Comparison of ENCODE assay signal across 8 mouse cellular contexts in genomic region chr17:34121172-34121878, GRCm38 (mm10). TPM values are rescaled to one million over a fixed set of nuclear protein-coding genes. Genes with fewer than 3 reads are reported as not detected.
DNase-seq lines count a peak whose midpoint lies in the region; ATAC-seq lines count a peak whose summit lies in the region.

No protein-coding gene starts in this region.

- peaks cover 5% of the 10 kb centered on the region; the same call in 1 of the 2 replicates for H3K36me3 ChIP-seq in midbrain, embryonic 16.5 days (ENCODE audit: control insufficient read depth, insufficient read depth, low read length)

- peaks cover 29% of the 10 kb centered on the region for H3K4me1 ChIP-seq in midbrain, embryonic 16.5 days (ENCODE audit: control insufficient read depth, insufficient read depth, low read length)

- H3K27me3 ChIP-seq in midbrain, embryonic 16.5 days (ENCODE audit: control insufficient read depth, insufficient read depth, low read depth, low read length), result no peaks in the 10 kb centered on the region

- H3K9me3 ChIP-seq in midbrain, embryonic 16.5 days (replicated peaks; ENCODE audit: control insufficient read depth, low read length, poor library complexity, severe bottlenecking), result no peaks in the 10 kb centered on the region

- H3K4me3 ChIP-seq in midbrain, embryonic 16.5 days (ENCODE audit: low read depth, low read length), result peak overlapping the region; percentile 88

- intact Hi-C loops in gastrocnemius, postnatal 36 days (cut with DNase I), result no loop called here
- intact Hi-C loops in left cerebral cortex, postnatal 4 days (cut with DNase I), result no loop called here

- 0% methylated on average over 32 of the region's 35 CpGs for WGBS in midbrain, embryonic 16.5 days

- peak overlapping the region; percentile 100 for H3K27ac ChIP-seq in midbrain, embryonic 16.5 days (ENCODE audit: low read length)

- peak overlapping the region; percentile 99 for H3K9ac ChIP-seq in midbrain, embryonic 16.5 days (ENCODE audit: low read depth, low read length)

- DNase-seq in adrenal gland, adult 2 months, result peak; percentile 95
- peak; percentile 85 for DNase-seq in embryo, embryonic 10.5 days (ENCODE audit: low spot score)
- DNase-seq in gastrocnemius, postnatal 36 days, result peak; percentile 87
- peak; percentile 92 for DNase-seq in kidney, adult 11 months
- peak; percentile 83 for DNase-seq in left cerebral cortex, postnatal 4 days
- peak; percentile 70 to 77 for DNase-seq in spleen, postnatal 10 days (ENCODE audit: low spot score in 2 of 2)

- peak overlapping the region; percentile 84 for H3K4me2 ChIP-seq in midbrain, embryonic 16.5 days (ENCODE audit: low read length)

- peak; percentile 18 for ATAC-seq in midbrain, embryonic 16.5 days
- ATAC-seq in erythroid progenitor cell, adult 5-6 weeks (replicated peaks; ENCODE audit: low FRiP score, poor library complexity, severe bottlenecking), result no peak

RNA-seq across cellular contexts. Expression of gene Brd2, which starts 1.1 kb away (rescaled TPM):
- 100 to 1,000 TPM; 173 to 286 TPM for total RNA-seq in adrenal gland, adult 2 months (2021)
- 103 and 104 TPM in 2 replicates for polyA plus RNA-seq in adrenal gland, adult 2 months (2012; rRNA removed)
- 10 to 100 TPM; 63.2 to 74.1 TPM for total RNA-seq in gastrocnemius, postnatal 36 days (2021)
- 100 to 1,000 TPM; 247 to 267 TPM for total RNA-seq in left cerebral cortex, postnatal 4 days (2021)
- 117 and 126 TPM in 2 replicates for polyA plus RNA-seq in midbrain, embryonic 16.5 days (2015; fragmentation: Nextera tagmentation; extraction: Ambion mirVana)
- total RNA-seq in erythroid progenitor cell, adult 5-6 weeks (2015; ENCODE audit: low replicate concordance), result 199 and 208 TPM in 2 replicates
- total RNA-seq in erythroid progenitor cell, adult 5-6 weeks (2017; ENCODE audit: low replicate concordance), result 191 and 208 TPM in 2 replicates

RNA-seq across cellular contexts. Expression of gene H2-DMa, which starts 2.0 kb away (rescaled TPM):
- 10 to 100 TPM; 14.4 to 18.9 TPM for total RNA-seq in adrenal gland, adult 2 months (2021)
- 24.2 and 27.4 TPM in 2 replicates for polyA plus RNA-seq in adrenal gland, adult 2 months (2012; rRNA removed)
- total RNA-seq in gastrocnemius, postnatal 36 days (2021), result 1 to 10 TPM; 3.6 to 4.9 TPM
- 10 to 100 TPM; 19.5 to 20.5 TPM for total RNA-seq in left cerebral cortex, postnatal 4 days (2021)
- polyA plus RNA-seq in midbrain, embryonic 16.5 days (2015; fragmentation: Nextera tagmentation; extraction: Ambion mirVana), result 22.5 and 22.7 TPM in 2 replicates
- 14.4 and 17.2 TPM in 2 replicates for total RNA-seq in erythroid progenitor cell, adult 5-6 weeks (2015; ENCODE audit: low replicate concordance)
- total RNA-seq in erythroid progenitor cell, adult 5-6 weeks (2017; ENCODE audit: low replicate concordance), result 12.3 and 20.4 TPM in 2 replicates

RNA-seq across cellular contexts. Expression of gene H2-DMb2, which starts 21.8 kb away (rescaled TPM):
- total RNA-seq in adrenal gland, adult 2 months (2021), result 1 to 10 TPM; 2.0 to 3.4 TPM
- polyA plus RNA-seq in adrenal gland, adult 2 months (2012; rRNA removed), result 1.3 and 2.3 TPM in 2 replicates
- total RNA-seq in gastrocnemius, postnatal 36 days (2021), result under 1 TPM; 0.35 to 0.48 TPM
- under 1 TPM; 0.34 to 0.40 TPM for total RNA-seq in left cerebral cortex, postnatal 4 days (2021)
- polyA plus RNA-seq in midbrain, embryonic 16.5 days (2015; fragmentation: Nextera tagmentation; extraction: Ambion mirVana), result 0.49 and 0.53 TPM in 2 replicates
- 3.2 and 4.6 TPM in 2 replicates for total RNA-seq in erythroid progenitor cell, adult 5-6 weeks (2015; ENCODE audit: low replicate concordance)
- total RNA-seq in erythroid progenitor cell, adult 5-6 weeks (2017; ENCODE audit: low replicate concordance), result 2.0 and 2.8 TPM in 2 replicates

RNA-seq across cellular contexts. Expression of gene H2-Oa, which starts 29.2 kb away (rescaled TPM):
- total RNA-seq in adrenal gland, adult 2 months (2021), result under 1 TPM in 1 of 2 experiments, not detected in 1; 0.62 TPM
- 1.9 TPM in 2 replicates for polyA plus RNA-seq in adrenal gland, adult 2 months (2012; rRNA removed)
- not detected for total RNA-seq in gastrocnemius, postnatal 36 days (2021)
- not detected for total RNA-seq in left cerebral cortex, postnatal 4 days (2021)
- polyA plus RNA-seq in midbrain, embryonic 16.5 days (2015; fragmentation: Nextera tagmentation; extraction: Ambion mirVana), result 0.16 TPM in 1 of 2 replicates, not detected in the other
- total RNA-seq in erythroid progenitor cell, adult 5-6 weeks (2015; ENCODE audit: low replicate concordance), result not detected in 2 replicates
- total RNA-seq in erythroid progenitor cell, adult 5-6 weeks (2017; ENCODE audit: low replicate concordance), result 0.39 and 1.5 TPM in 2 replicates

RNA-seq across cellular contexts. Expression of gene H2-DMb1, which starts 31.5 kb away (rescaled TPM):
- 10 to 100 TPM in 1 of 2 experiments, 1 to 10 TPM in 1; 6.4 to 12.3 TPM for total RNA-seq in adrenal gland, adult 2 months (2021)
- 32.6 and 33.3 TPM in 2 replicates for polyA plus RNA-seq in adrenal gland, adult 2 months (2012; rRNA removed)
- 1 to 10 TPM in 1 of 2 experiments, under 1 TPM in 1; 0.71 to 1.2 TPM for total RNA-seq in gastrocnemius, postnatal 36 days (2021)
- total RNA-seq in left cerebral cortex, postnatal 4 days (2021), result under 1 TPM; 0.46 to 0.97 TPM
- polyA plus RNA-seq in midbrain, embryonic 16.5 days (2015; fragmentation: Nextera tagmentation; extraction: Ambion mirVana), result 0.69 and 0.88 TPM in 2 replicates
- 18.0 and 34.8 TPM in 2 replicates for total RNA-seq in erythroid progenitor cell, adult 5-6 weeks (2015; ENCODE audit: low replicate concordance)
- 3.9 and 23.1 TPM in 2 replicates for total RNA-seq in erythroid progenitor cell, adult 5-6 weeks (2017; ENCODE audit: low replicate concordance)
